Mouse (Mus musculus): Measurements from ENCODE around the gene Set. TPM values are rescaled to one million over a fixed set of nuclear protein-coding genes. Genes with fewer than 3 reads are reported as not detected.

The Set gene
- polyA plus RNA-seq, 1 experiment = 42.1 TPM

DNA sequence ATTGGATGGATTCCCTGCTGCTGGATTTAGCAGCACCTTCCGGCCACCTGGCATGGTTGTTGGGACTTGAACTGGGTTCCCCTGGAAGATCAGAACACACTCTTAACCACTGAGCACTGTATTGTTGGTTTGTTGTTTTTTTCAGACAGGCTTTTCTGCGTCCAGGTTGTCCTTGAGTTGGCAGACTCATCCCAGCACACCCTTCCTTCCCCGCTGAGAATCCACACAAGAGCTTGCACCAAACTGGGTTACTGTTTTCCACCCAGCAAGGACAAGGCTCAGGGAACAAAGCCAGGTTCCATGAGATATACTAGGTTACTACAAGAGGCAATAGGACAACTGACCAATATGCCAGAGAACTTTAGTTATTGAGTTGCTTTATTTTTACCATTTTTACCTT, 442 bp upstream of the Set start:
- no peak for DNase-seq (ENCODE audit: low read depth, low spot score)
- WGBS = 82% methylated on average over 3 of the region's 3 CpGs

GRCm38 (mm10) chr2:30058418-30058817, 1.2 kb downstream of the Set start:
- 69% methylated on average over 5 of the region's 5 CpGs for WGBS
- no peak for DNase-seq (ENCODE audit: low read depth, low spot score)

- WGBS = 9% methylated on average over 37 of the region's 37 CpGs
- no peak for DNase-seq (ENCODE audit: low read depth, low spot score)
Measured at GRCm38 (mm10) chr2:30061215-30062166, 4.3 kb downstream of the Set start.

GRCm38 (mm10) chr2:30062249-30063093, 5.3 kb downstream of the Set start:
- under 1% methylated on average over 40 of the region's 40 CpGs for WGBS
- no peak for DNase-seq (ENCODE audit: low read depth, low spot score)

DNA sequence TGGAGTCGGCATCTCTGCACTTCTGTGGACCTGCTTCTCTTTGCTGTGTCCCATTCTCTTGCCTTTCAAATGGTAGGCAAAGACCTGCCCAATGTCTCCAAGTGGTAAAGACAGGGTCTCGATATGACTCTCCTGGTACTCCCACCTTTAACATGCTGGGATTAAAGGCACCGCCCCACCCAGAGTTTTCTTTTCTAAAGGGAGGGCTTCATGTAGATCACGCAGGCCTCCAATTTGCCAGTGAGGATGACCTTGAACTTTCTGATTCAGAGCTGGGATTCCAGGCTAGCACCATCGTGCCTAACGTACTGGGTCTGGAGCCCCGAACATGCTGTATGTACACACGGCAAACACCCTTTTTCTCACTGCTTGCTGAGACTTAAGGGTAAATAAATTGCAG, 6.1 kb downstream of the Set start:
- no peak for DNase-seq (ENCODE audit: low read depth, low spot score)
- 6% methylated on average over 8 of the region's 8 CpGs for WGBS

GRCm38 (mm10) chr2:30063791-30064190, 6.6 kb downstream of the Set start:
- DNase-seq (ENCODE audit: low read depth, low spot score) = no peak
- WGBS = 14% methylated on average over 3 of the region's 3 CpGs

- no peak for DNase-seq (ENCODE audit: low read depth, low spot score)
- WGBS = 43% methylated on average over 3 of the region's 3 CpGs
Measured at GRCm38 (mm10) chr2:30064298-30064697, 7.1 kb downstream of the Set start.

- WGBS = 1% methylated on average over 87 of the region's 101 CpGs
- DNase-seq (ENCODE audit: low read depth, low spot score) = no peak
Measured at GRCm38 (mm10) chr2:30066046-30066901, 9.1 kb downstream of the Set start.

DNA sequence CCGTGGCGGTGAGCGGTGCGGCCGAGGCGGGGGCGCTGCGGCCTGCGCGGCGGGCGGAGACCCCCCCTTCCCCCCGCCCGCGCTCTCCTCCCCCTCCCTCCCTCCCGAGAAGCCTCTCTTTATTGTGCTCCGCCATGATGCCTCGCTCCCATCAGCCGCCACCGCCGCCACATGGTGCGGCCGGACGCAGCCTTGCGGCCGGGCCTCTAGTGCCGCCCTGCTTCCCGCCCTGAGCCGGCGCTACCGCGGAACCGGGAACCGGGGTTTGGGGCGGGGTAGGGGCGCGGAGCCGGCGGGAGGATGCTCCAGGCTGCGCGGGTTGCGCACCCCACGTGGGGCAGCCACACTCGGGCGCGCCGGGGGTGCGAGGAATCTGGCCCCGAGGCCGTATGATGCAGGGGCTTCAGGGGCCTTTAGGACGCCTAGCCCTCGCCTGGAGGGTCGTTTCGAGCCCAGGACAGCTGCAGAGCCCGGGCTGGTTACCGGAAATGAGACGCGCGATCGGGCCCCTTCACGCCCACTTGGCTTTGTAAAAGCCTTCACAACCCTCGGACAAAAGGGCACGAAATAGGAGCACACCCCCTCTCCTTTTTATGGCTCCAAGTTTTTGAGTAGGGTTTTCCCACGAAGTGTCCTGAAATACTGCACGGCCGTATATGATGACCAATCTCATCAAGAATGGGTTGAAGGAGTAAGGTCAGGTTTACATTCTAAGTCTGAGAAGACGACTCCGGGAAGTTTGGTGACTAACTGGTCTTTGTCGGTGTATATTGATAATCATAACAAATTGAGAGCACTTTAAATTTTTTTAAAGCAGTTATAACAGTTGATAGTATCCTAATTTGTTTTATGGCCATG, 10.1 kb downstream of the Set start:
- WGBS = under 1% methylated on average over 57 of the region's 69 CpGs
- DNase-seq (ENCODE audit: low read depth, low spot score) = no peak

DNA sequence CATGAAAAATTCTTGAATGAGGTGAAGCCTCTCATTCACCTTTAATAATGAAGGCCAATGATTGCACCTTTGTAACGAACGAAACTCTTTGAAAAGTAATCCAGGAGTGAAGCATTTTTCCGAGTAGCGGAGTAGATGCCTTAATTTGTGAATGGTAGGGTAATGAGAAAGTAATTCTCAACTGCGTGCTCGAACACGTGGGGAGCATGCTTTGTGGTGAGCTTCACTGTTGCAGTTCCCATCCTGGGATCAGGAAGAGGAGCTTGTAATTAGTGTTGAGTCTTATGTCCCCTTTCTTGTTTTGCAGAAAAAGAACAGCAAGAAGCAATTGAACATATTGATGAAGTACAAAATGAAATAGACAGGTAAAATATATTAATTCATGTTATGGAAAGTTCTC, 10.8 kb downstream of the Set start:
- DNase-seq (ENCODE audit: low read depth, low spot score) = no peak
- WGBS = 9% methylated on average over 7 of the region's 7 CpGs

- DNase-seq (ENCODE audit: low read depth, low spot score) = no peak
- 85% methylated on average over 7 of the region's 7 CpGs for WGBS
Measured at GRCm38 (mm10) chr2:30072875-30073274, 15.7 kb downstream of the Set start.

GRCm38 (mm10) chr2:30073285-30073684, 16.1 kb downstream of the Set start:
- WGBS = 80% methylated on average over 3 of the region's 3 CpGs
- no peak for DNase-seq (ENCODE audit: low read depth, low spot score)

DNA sequence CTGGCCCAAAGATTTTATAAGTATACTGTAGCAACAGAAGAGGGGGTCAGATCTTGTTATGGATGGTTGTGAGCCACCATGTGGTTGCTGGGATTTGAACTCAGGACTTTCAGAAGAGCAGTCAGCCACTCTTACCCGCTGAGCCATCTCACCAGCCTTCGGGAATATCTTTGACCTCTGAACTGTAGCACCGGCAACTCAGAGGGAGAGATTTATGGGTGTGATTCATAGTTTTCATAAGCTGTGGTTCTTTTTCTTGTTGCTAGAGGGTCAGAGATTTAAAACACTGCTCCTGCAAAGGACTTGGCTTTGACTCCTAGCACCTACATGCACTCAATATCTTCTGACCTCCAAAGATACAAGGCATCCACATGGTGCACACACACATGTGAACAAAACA, 18.4 kb downstream of the Set start:
- WGBS = 24% methylated on average over 3 of the region's 3 CpGs
- no peak for DNase-seq (ENCODE audit: low read depth, low spot score)

GRCm38 (mm10) chr2:30076439-30076838, 19.3 kb downstream of the Set start:
- 89% methylated on average over 9 of the region's 9 CpGs for WGBS
- DNase-seq (ENCODE audit: low read depth, low spot score) = no peak

DNA sequence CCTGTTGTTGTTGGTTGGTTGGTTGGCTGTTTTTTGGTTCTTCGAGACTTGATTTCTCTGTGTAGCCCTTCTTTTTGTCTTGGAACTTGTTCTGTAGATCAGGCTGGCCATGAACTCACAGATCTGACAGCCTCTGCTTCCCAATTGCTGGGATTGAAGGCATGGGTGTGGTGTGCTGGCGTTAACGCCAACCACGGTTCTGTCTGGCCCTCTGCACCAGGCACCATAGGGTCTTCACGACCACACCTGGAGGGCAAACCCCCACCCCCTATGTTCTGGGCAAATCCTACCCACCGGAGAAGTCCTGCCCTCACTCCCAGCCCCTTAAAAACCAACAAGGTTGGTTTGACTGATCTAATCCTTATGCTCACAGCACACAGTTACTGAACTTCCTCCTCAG, 19.8 kb downstream of the Set start:
- no peak for DNase-seq (ENCODE audit: low read depth, low spot score)
- WGBS = 65% methylated on average over 6 of the region's 6 CpGs

DNA sequence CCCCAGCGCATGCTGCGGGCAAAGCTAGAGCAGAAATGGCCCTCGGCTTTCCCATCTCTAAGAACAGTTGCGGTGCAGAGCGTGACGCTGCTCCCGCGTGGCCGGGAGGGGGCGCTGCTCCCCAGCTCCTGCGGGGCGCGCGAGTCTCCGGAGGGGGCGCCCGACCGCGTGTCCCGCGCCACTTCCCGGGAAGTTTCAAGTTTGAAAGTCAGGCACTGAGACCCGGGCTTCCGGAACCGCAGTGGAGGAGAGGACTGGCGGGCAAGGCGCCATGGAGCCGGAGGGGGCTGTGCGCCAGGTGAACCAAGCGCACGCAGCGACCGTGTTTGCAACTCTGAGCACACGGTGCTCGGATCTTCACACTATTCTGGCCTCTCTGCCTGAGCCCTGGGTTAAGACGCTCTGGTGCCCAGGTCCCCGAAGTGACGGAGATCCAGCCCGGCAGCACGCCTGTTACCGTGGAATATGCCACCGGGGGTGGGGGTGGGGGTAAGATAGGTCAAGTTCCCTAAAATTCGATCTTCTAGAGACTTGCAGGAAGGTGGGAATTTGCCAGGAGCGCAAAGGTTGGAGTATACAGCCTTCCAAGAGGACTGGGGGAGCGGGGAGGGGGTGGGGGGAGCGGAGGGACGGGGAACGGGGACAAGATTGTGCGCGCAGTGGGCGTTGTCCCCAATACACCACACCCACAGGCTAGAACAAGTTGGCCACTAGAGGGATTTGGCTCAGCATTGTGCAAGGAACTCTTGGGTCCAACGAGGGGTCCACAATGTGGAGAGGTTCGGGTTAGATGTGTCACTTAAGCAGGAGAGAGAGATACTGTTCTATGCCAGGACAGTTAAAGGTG, 20.5 kb downstream of the Set start, which contains the start of gene Pkn3:
TSS of gene Pkn3 (plus strand) at position 183 of the 847 bp plus-strand sequence.
- DNase-seq (ENCODE audit: low read depth, low spot score) = no peak
- under 1% methylated on average over 53 of the region's 53 CpGs for WGBS

GRCm38 (mm10) chr2:30078349-30078712, 21.2 kb downstream of the Set start:
- DNase-seq (ENCODE audit: low read depth, low spot score) = no peak
- 29% methylated on average over 10 of the region's 10 CpGs for WGBS

DNA sequence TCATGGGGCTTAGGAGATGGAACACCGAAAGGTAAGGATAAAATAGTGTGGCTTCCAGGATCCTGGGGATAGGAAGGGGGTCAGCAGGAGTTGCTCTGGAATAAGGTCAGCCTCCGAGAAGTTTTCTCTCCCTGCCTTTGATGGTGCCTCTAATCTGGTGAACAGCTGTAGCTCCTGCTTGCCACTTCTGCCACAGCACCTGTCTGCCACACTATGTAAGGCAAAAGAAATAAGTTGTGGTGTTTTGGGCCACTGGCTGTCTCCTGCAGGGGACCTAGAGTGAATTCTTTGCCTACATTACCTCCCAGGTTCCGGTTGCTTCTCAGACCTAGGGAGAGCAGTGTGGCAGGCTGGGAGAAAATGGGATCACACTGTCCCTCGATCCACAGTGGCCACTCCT, 21.6 kb downstream of the Set start:
- WGBS = 78% methylated on average over 4 of the region's 4 CpGs

More for the DNA sequence above, 21.6 kb downstream of the Set start:
- DNase-seq (ENCODE audit: low read depth, low spot score) = no peak
